Mouse (Mus musculus) left cerebral cortex, adult 8-10 months (tissue): ENCODE data around the gene Srebf2. TPM values are rescaled to one million over a fixed set of nuclear protein-coding genes. Genes with fewer than 3 reads are reported as not detected.
A peak's percentile ranks its signal among the peaks of the same experiment; 100 is the strongest.
"Not testable (repeated sequence)": the region's sequence is repeated elsewhere in the genome, so short reads cannot be mapped to it uniquely, and the experiment has no call there.

Experiments
- DNase-seq, 2 experiments: peaks; one replicate each; pipeline ENCODE4 v3.0.0; 2022; ENCODE audit warnings: low spot score in 2 of 2
- total RNA-seq, 4 experiments: library from RNA; stranded (reverse); gene quantifications; 2 replicates each; pipeline ENCODE4 v1.2.4; 2022

Srebf2 gene
- total RNA-seq, 4 experiments from 2014 or later: 204 to 229 (median 207) TPM

- no peak for DNase-seq
Measured at GRCm38 (mm10) chr15:82223657-82224601, 76.9 kb downstream of the Srebf2 start, which contains the start of gene Tnfrsf13c. Tnfrsf13c (minus strand) TSS chr15:82224369.

GRCm38 (mm10) chr15:82224602-82225215, 77.7 kb downstream of the Srebf2 start:
- no peak for DNase-seq

- DNase-seq: no peak
Measured at GRCm38 (mm10) chr15:82225769-82226168, 78.8 kb downstream of the Srebf2 start.

GRCm38 (mm10) chr15:82229542-82230045, 82.6 kb downstream of the Srebf2 start:
- no peak for DNase-seq

- no peak for DNase-seq
Measured at GRCm38 (mm10) chr15:82230098-82230611, 83.2 kb downstream of the Srebf2 start.

GRCm38 (mm10) chr15:82231100-82231499, 84.1 kb downstream of the Srebf2 start:
- DNase-seq: no peak

GRCm38 (mm10) chr15:82231591-82232378, 84.8 kb downstream of the Srebf2 start:
- peak in 1 of 2 experiments; percentile 50 for DNase-seq

- DNase-seq: no peak
Measured at GRCm38 (mm10) chr15:82232651-82233050, 85.7 kb downstream of the Srebf2 start.

GRCm38 (mm10) chr15:82235661-82236060, 88.7 kb downstream of the Srebf2 start:
- no peak for DNase-seq

- peak; percentile 61 to 88 for DNase-seq
Measured at GRCm38 (mm10) chr15:82236565-82236964, 89.6 kb downstream of the Srebf2 start.

- DNase-seq: no peak
Measured at GRCm38 (mm10) chr15:82243311-82243710, 96.3 kb downstream of the Srebf2 start.

- no peak for DNase-seq
Measured at GRCm38 (mm10) chr15:82243742-82244114, 96.7 kb downstream of the Srebf2 start.

GRCm38 (mm10) chr15:82244115-82244804, 97.3 kb downstream of the Srebf2 start, which contains the start of gene Cenpm:
Cenpm (minus strand) TSS chr15:82244748.
- peak; percentile 88 to 90 for DNase-seq

- DNase-seq: not testable (repeated sequence)
Measured at GRCm38 (mm10) chr15:82244805-82245161, 97.8 kb downstream of the Srebf2 start.

- no peak for DNase-seq
Measured at GRCm38 (mm10) chr15:82247131-82247776, 100.3 kb downstream of the Srebf2 start.

- no peak for DNase-seq
Measured at GRCm38 (mm10) chr15:82251579-82251978, 104.6 kb downstream of the Srebf2 start.

GRCm38 (mm10) chr15:82252097-82252496, 105.1 kb downstream of the Srebf2 start, which contains the start of gene 1500009C09Rik:
1500009C09Rik (plus strand) TSS chr15:82252397.
- DNase-seq: no peak
